Comparison of ENCODE assay signal across 11 mouse cellular contexts in the genomic region with DNA sequence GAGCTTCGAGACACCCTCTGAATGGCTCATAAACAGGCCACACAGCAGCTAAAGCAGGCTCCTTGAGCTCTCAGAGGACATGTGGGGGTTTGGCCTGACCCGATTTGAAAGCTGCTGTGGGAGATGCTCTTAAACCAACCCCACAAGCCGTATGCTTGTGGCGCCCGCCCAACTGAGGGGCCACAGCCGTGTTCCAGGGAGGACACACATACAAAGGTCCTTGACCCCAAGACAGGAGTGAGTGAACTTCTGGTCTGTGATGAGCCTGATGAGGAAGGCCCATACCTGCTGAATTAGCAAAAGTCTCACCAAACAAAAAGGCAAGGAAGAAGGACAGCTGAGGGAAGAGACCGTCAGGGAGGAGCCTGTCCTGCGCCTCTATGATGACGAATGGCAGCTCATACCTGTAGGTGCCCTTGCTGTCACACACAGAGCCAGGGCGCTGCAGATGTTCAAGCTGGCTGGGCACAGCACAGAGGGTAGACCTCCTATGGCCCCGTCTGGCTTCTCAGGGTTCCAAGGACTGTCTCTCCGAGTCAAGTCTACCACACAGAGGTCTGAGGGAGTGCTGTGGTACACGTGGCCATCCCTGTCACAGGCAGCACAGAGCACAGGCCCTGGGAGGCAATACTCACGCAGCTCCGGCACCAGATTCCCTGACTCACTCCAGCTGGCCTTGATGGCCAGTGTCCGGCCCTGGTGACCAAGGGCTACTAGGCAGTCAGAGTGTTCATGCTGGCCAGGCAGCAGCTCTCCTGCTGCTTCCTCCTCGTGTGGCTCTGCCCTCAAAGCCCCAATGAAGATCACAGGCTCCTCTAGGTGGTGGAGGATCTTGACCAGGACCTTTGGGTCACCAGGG. TPM values are rescaled to one million over a fixed set of nuclear protein-coding genes. Genes with fewer than 3 reads are reported as not detected.
DNase-seq lines count a peak whose midpoint lies in the region; ATAC-seq and TF ChIP-seq lines count a peak whose summit lies in the region.
"Had no signal": no experiment of that assay in that cellular context is flagged by ENCODE, and none has a peak within 500 bp of the region (broad histone marks: within the 10 kb centered on the region; RNA-seq: fewer than 3 reads in every experiment).

No protein-coding gene starts in this region.

- H3K27ac ChIP-seq in heart, embryonic 13.5 days (replicated peaks): no peak overlapping the region
- no peak overlapping the region for H3K27ac ChIP-seq in heart, embryonic 11.5 days (ENCODE audit: low read depth, low read length)
- H3K27ac ChIP-seq in stomach, embryonic 16.5 days (ENCODE audit: low read length): no peak overlapping the region
- no peak overlapping the region for H3K27ac ChIP-seq in stomach, postnatal 0 days (replicated peaks)
- H3K27ac ChIP-seq in hindbrain, embryonic 15.5 days (replicated peaks): no peak overlapping the region

- no peak for DNase-seq in stomach, postnatal 0 days (ENCODE audit: low spot score)
- DNase-seq in thymus, postnatal 36 days: no peak
- DNase-seq in embryo, embryonic 10.5 days (ENCODE audit: low spot score): no peak
- DNase-seq: kidney, adult 18-20 months; right cerebral cortex, postnatal 25 days; thymus, postnatal 14 days had no signal

- H3K4me1 ChIP-seq in heart, embryonic 13.5 days: peaks cover 58% of the 10 kb centered on the region
- H3K4me1 ChIP-seq in heart, embryonic 11.5 days (ENCODE audit: control insufficient read depth, insufficient read depth, low read length): peaks cover 19% of the 10 kb centered on the region
- H3K4me1 ChIP-seq in stomach, embryonic 16.5 days (ENCODE audit: control insufficient read depth, insufficient read depth, low read length): peaks cover 21% of the 10 kb centered on the region
- 0 out of 2 replicates have a peak, but pooled peaks cover 5% of the 10 kb centered on the region for H3K4me1 ChIP-seq in stomach, postnatal 0 days (replicated peaks; ENCODE audit: control insufficient read depth, insufficient read depth)
- peaks cover 34% of the 10 kb centered on the region for H3K4me1 ChIP-seq in hindbrain, embryonic 15.5 days (replicated peaks)

- no peaks in the 10 kb centered on the region for H3K9me3 ChIP-seq in heart, embryonic 13.5 days
- no peaks in the 10 kb centered on the region for H3K9me3 ChIP-seq in heart, embryonic 11.5 days (replicated peaks; ENCODE audit: control insufficient read depth, low read length)
- H3K9me3 ChIP-seq in stomach, embryonic 16.5 days (replicated peaks; ENCODE audit: control insufficient read depth, low read length): no peaks in the 10 kb centered on the region
- no peaks in the 10 kb centered on the region for H3K9me3 ChIP-seq in stomach, postnatal 0 days (ENCODE audit: control insufficient read depth, low read length)
- H3K9me3 ChIP-seq in hindbrain, embryonic 15.5 days: no peaks in the 10 kb centered on the region

- ATAC-seq in heart, embryonic 13.5 days (ENCODE audit: extremely low read depth, insufficient number of reproducible peaks, low FRiP score, low TSS enrichment): no peak
- no peak for ATAC-seq in heart, embryonic 11.5 days (replicated peaks; ENCODE audit: insufficient number of reproducible peaks, low FRiP score, low TSS enrichment)
- no peak for ATAC-seq in stomach, embryonic 16.5 days (ENCODE audit: insufficient read depth, low FRiP score)
- ATAC-seq in stomach, postnatal 0 days (ENCODE audit: low FRiP score, low TSS enrichment): no peak
- ATAC-seq in hindbrain, embryonic 15.5 days (ENCODE audit: low FRiP score, low read depth): no peak
- ATAC-seq in monocyte, adult 5-6 weeks (replicated peaks; ENCODE audit: insufficient number of reproducible peaks, low FRiP score, low TSS enrichment, poor library complexity, severe bottlenecking): no peak

- H3K4me3 ChIP-seq in heart, embryonic 13.5 days: no peak overlapping the region; the same call in 1 of the 2 replicates
- H3K4me3 ChIP-seq in heart, embryonic 11.5 days (ENCODE audit: low read depth, low read length): no peak overlapping the region
- H3K4me3 ChIP-seq in stomach, embryonic 16.5 days (replicated peaks; ENCODE audit: low read length): no peak overlapping the region
- H3K4me3 ChIP-seq in stomach, postnatal 0 days (ENCODE audit: low read depth, low read length): no peak overlapping the region
- H3K4me3 ChIP-seq in hindbrain, embryonic 15.5 days: peak overlapping the region; percentile 82

- H3K4me2 ChIP-seq in heart, embryonic 13.5 days: no peak overlapping the region
- H3K4me2 ChIP-seq in heart, embryonic 11.5 days: no peak overlapping the region
- no peak overlapping the region for H3K4me2 ChIP-seq in stomach, embryonic 16.5 days (ENCODE audit: low read depth, low read length)
- H3K4me2 ChIP-seq in stomach, postnatal 0 days (replicated peaks; ENCODE audit: low read depth): no peak overlapping the region
- H3K4me2 ChIP-seq in hindbrain, embryonic 15.5 days: peak overlapping the region; percentile 86

- WGBS in heart, embryonic 13.5 days: 84% methylated on average over 17 of the region's 17 CpGs
- 85% methylated on average over 17 of the region's 17 CpGs for WGBS in heart, embryonic 11.5 days (ENCODE audit: insufficient replicate concordance)
- 86% methylated on average over 17 of the region's 17 CpGs for WGBS in stomach, embryonic 16.5 days
- 87% methylated on average over 17 of the region's 17 CpGs for WGBS in stomach, postnatal 0 days
- 89% methylated on average over 17 of the region's 17 CpGs for WGBS in hindbrain, embryonic 15.5 days

- H3K9ac ChIP-seq in heart, embryonic 13.5 days: peak overlapping the region; percentile 93; the same call in 1 of the 2 replicates
- no peak overlapping the region for H3K9ac ChIP-seq in heart, embryonic 11.5 days (ENCODE audit: low read depth, low read length)
- peak overlapping the region; percentile 84 for H3K9ac ChIP-seq in stomach, embryonic 16.5 days (ENCODE audit: low read length)
- no peak overlapping the region for H3K9ac ChIP-seq in stomach, postnatal 0 days (ENCODE audit: low read length)
- H3K9ac ChIP-seq in hindbrain, embryonic 15.5 days: peak overlapping the region; percentile 78; the same call in 1 of the 2 replicates

- no peaks in the 10 kb centered on the region for H3K27me3 ChIP-seq in heart, embryonic 13.5 days (replicated peaks)
- H3K27me3 ChIP-seq in heart, embryonic 11.5 days (ENCODE audit: control insufficient read depth, insufficient read depth, low read length): no peaks in the 10 kb centered on the region
- H3K27me3 ChIP-seq in stomach, embryonic 16.5 days (ENCODE audit: control insufficient read depth, insufficient read depth, low read length): no peaks in the 10 kb centered on the region
- no peaks in the 10 kb centered on the region for H3K27me3 ChIP-seq in stomach, postnatal 0 days (ENCODE audit: control insufficient read depth, insufficient read depth, low read length)
- no peaks in the 10 kb centered on the region for H3K27me3 ChIP-seq in hindbrain, embryonic 15.5 days

- peaks cover 76% of the 10 kb centered on the region for H3K36me3 ChIP-seq in heart, embryonic 13.5 days
- peaks cover 25% of the 10 kb centered on the region for H3K36me3 ChIP-seq in heart, embryonic 11.5 days (ENCODE audit: control insufficient read depth, insufficient read depth, low read length)
- H3K36me3 ChIP-seq in stomach, embryonic 16.5 days (ENCODE audit: control insufficient read depth, insufficient read depth, low read length): peaks cover 7% of the 10 kb centered on the region; the same call in 1 of the 2 replicates
- H3K36me3 ChIP-seq in stomach, postnatal 0 days (ENCODE audit: control insufficient read depth, insufficient read depth, low read length): peaks cover 21% of the 10 kb centered on the region
- H3K36me3 ChIP-seq in hindbrain, embryonic 15.5 days: peaks cover 62% of the 10 kb centered on the region

- TF ChIP-seq CTCF in stomach, postnatal 0 days (IDR thresholded peaks at IDR 0.05; ENCODE audit: low read depth): no peak

- TF ChIP-seq EP300 in stomach, postnatal 0 days (optimal IDR thresholded peaks at IDR 0.05): no peak

RNA-seq across cellular contexts. Expression of a gene that starts 2.0 kb away (rescaled TPM):
- 29.1 and 33.5 TPM in 2 replicates for polyA plus RNA-seq in heart, embryonic 13.5 days (2015; fragmentation: Nextera tagmentation; extraction: Ambion mirVana)
- 24.2 and 29.6 TPM in 2 replicates for polyA plus RNA-seq in heart, embryonic 11.5 days (2014; fragmentation: Nextera tagmentation; extraction: Ambion mirVana)
- 34.5 and 36.1 TPM in 2 replicates for polyA plus RNA-seq in stomach, embryonic 16.5 days (2015; fragmentation: Nextera tagmentation; extraction: Ambion mirVana)
- polyA plus RNA-seq in stomach, postnatal 0 days (2015; fragmentation: Nextera tagmentation; extraction: Ambion mirVana): 14.3 and 15.3 TPM in 2 replicates
- 95.4 and 110 TPM in 2 replicates for polyA plus RNA-seq in hindbrain, embryonic 15.5 days (2015; fragmentation: Nextera tagmentation; extraction: Ambion mirVana)
- 5.5 to 16.4 TPM (median 9.4 TPM) in 3 replicates for total RNA-seq in monocyte, adult 5-6 weeks (2017)

RNA-seq across cellular contexts. Expression of a gene that starts 15.2 kb away (rescaled TPM):
- polyA plus RNA-seq in heart, embryonic 13.5 days (2015; fragmentation: Nextera tagmentation; extraction: Ambion mirVana): 0.31 and 0.50 TPM in 2 replicates
- polyA plus RNA-seq in heart, embryonic 11.5 days (2014; fragmentation: Nextera tagmentation; extraction: Ambion mirVana): 0.57 TPM in 1 of 2 replicates, not detected in the other
- polyA plus RNA-seq in stomach, embryonic 16.5 days (2015; fragmentation: Nextera tagmentation; extraction: Ambion mirVana): 0.44 and 0.80 TPM in 2 replicates
- 0.41 and 0.47 TPM in 2 replicates for polyA plus RNA-seq in stomach, postnatal 0 days (2015; fragmentation: Nextera tagmentation; extraction: Ambion mirVana)
- polyA plus RNA-seq in hindbrain, embryonic 15.5 days (2015; fragmentation: Nextera tagmentation; extraction: Ambion mirVana): 0.88 and 1.6 TPM in 2 replicates
- 0.29 to 0.75 TPM in 2 of 3 replicates, not detected in the other for total RNA-seq in monocyte, adult 5-6 weeks (2017)

RNA-seq across cellular contexts. Expression of a gene that starts 28.2 kb away (rescaled TPM):
- 1,234 and 1,290 TPM in 2 replicates for polyA plus RNA-seq in heart, embryonic 13.5 days (2015; fragmentation: Nextera tagmentation; extraction: Ambion mirVana)
- polyA plus RNA-seq in heart, embryonic 11.5 days (2014; fragmentation: Nextera tagmentation; extraction: Ambion mirVana): 1,448 and 1,508 TPM in 2 replicates
- 2,700 and 3,060 TPM in 2 replicates for polyA plus RNA-seq in stomach, embryonic 16.5 days (2015; fragmentation: Nextera tagmentation; extraction: Ambion mirVana)
- 2,268 and 2,377 TPM in 2 replicates for polyA plus RNA-seq in stomach, postnatal 0 days (2015; fragmentation: Nextera tagmentation; extraction: Ambion mirVana)
- polyA plus RNA-seq in hindbrain, embryonic 15.5 days (2015; fragmentation: Nextera tagmentation; extraction: Ambion mirVana): 3,943 and 4,131 TPM in 2 replicates
- total RNA-seq in monocyte, adult 5-6 weeks (2017): 1,753 to 2,142 TPM (median 1,849 TPM) in 3 replicates

Comparison
In these comparisons a context has a peak if more than half of its experiments do, and no peak if none do; other contexts are left out.
1. H3K9ac ChIP-seq: peak in heart, embryonic 13.5 days (single experiment), stomach, embryonic 16.5 days (single experiment) and hindbrain, embryonic 15.5 days (single experiment); none in heart, embryonic 11.5 days (single experiment) and stomach, postnatal 0 days (single experiment).